Mouse (Mus musculus) heart, postnatal 0 days (tissue): ENCODE data around the gene Olfr1123.

Experiments
- CTCF ChIP-seq: IDR thresholded peaks from 2 replicates; pipeline ENCODE4 v1.5.1; 2016; ENCODE audit warnings: antibody characterized with exemption, control low read depth, low read depth
- EP300 ChIP-seq: IDR thresholded peaks from 2 replicates; pipeline ENCODE4 v1.6.1; 2016; ENCODE audit warnings: antibody characterized with exemption, low read depth

DNA sequence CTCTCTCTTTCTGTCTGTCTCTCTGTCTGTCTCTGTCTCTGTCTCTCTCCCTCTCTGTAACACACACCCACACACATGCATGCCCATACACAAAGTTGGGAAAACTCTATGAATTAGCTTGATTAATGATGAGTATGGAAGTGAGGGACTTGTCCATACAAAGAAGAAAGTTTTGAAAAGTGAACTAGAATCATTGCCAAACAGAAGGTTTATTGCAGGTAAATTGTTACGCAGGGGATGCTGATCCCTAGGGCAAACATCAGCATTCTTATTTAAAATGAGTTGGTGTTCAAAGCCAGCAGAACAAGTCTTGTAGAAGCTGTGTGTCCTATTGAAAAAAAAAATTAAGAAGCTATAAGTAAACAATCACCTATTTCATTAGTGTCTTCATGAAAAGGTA, at the start of gene Olfr1123:
- TF ChIP-seq CTCF (no peak), EP300 (no peak)
